Mouse (Mus musculus): ENCODE measurements around the gene Col4a1.

Col4a1 gene

DNA sequence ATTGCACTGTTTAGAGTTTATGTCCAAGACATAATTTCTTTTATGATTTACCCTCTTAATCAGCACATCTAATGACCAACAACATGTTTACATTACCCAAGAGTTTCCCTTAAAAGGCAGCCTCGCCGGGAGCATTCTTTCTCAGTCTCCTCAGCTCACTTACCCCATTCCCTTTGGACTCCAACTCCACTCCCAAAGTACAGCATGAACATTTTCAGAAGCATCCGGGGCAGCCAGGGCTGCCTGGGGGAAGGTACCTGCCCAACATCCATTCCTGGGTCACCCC is 13.4 kb downstream of the Col4a1 start:
- no peak for DNase-seq (ENCODE audit: low spot score)

DNA sequence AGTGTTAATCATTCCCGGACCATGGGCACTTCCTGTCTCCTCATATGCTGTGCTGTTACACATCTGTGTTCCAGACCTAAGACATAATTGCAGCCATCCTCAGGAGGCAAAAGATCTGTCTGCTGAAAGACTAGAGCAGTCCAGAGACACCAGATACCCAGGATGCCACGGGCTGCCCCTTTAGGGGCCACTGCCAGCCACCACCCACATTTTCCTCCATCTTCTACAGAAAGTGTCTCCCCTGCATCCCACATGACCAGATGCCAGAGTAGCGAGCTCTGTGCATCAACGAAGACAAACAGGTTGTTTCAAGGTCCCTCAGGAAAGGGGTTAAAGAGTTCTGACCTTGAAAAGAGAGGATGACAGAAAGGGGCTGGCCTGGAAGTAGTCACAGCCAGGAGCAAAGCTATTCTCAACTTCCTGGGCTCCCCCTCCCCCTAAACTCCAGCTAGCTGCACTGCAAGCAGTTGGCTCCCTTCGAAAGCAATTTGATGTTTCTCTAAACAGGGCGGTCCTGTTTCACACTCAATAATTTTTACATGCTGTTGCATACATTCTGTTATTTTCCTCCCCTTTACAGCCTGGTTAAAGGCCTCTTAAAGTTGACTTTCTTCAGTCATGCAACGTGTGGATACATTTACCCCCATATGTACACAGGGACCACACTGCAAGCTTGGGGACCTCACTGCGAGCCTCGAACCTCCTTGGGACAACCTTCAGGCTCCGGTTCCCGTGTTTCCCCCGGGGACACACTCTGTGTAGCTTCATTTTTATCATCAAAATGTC is 13.9 kb downstream of the Col4a1 start:
- no peak for DNase-seq (ENCODE audit: low spot score)

DNA sequence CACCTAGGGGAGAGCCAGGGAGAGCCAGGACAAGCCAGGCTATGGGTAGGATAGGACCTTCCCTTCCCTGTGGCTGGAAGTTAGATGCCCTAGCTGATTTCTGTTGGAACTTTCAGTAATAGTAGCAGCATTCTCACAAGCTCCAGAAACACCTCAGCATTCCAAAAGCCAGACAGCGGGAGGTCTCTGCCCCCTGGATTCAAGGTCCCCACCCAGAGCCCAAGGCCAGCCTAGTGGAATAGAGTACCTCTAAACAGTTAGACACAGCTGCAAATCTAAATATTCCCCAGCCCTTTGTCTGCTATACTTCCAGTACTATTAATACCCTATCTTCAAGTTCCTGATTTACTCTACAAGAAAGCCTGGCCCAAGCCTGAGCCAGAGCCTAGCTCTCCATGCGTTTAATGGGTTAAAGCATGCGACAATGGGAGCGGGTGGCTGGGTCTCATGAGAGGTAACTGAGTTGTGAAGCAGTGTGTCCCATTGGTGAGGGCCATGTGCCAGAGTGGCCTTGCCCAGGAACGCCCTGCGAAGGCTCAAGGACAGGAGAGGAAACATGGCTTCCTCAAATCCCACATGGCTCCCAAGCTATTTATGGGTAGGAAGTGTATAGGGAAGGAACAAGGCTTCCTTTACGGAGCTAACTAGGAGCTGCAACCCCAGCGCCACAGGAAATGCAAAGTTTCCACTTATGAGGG is 15.3 kb downstream of the Col4a1 start:
- DNase-seq (ENCODE audit: low spot score) = no peak

- no peak for DNase-seq (ENCODE audit: low spot score)
These were observed 16.2 kb downstream of the Col4a1 start for GRCm38 (mm10) chr8:11296282-11296943.

DNA sequence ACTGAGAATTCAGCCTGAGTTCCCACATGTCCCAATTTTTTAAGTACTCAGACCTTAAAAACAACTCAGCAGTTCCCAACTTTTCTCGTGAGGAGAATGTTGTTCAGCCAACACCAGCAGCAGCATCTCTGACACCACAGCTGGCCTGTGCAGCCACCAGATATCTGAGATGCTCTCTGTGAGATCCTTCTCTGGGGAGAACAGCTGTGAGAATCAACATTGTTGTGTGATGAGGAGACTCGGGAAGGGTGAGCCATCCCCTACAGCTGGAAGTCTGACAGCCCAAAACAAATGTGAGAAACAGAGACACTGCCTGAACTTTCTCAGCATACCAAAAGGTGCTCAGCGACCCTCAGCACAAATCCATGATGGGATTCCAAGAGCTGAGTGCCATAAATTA is 20.0 kb downstream of the Col4a1 start:
- no peak for DNase-seq (ENCODE audit: low spot score)

DNA sequence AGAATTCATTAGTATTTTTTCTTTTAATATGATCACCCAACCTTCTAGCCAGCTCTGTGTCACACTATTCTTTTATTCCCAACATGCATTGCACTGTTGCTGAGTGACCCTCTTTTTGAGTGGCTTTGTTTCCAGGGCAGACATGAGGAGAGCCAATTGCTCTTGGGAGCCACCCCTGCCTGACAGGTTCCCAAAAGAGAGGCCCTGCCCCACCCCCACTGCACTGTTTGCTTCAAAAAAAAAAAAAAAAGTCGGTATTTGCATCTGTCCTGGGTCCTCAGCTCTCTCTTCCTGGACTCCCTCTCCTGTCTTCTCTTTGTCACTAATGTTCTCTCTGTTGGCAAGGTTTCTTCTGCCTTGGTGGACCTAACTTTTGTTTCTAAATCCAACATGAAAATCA is 22.1 kb downstream of the Col4a1 start:
- no peak for DNase-seq (ENCODE audit: low spot score)

- no peak for DNase-seq (ENCODE audit: low spot score)
These were observed 24.3 kb downstream of the Col4a1 start for GRCm38 (mm10) chr8:11288286-11288685.

DNA sequence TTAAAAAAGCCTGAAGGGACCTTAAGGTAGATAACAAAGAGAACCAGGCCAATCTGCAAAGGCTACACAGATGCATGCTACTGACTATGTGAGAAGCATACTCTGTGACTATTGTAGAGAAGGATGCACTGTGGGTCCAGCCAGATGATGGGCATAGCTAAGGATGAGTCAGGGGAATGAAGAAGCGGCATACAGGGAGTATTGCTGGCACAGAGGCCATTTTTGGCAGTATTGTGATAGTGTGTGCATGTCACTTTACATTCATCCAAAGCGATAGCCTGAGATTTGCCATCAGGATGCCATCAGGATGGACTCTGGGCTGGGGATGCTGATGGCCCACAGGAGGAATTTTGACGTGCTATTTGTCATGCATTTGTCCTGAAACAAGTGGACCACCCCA is 25.5 kb downstream of the Col4a1 start:
- no peak for DNase-seq (ENCODE audit: low spot score)

DNA sequence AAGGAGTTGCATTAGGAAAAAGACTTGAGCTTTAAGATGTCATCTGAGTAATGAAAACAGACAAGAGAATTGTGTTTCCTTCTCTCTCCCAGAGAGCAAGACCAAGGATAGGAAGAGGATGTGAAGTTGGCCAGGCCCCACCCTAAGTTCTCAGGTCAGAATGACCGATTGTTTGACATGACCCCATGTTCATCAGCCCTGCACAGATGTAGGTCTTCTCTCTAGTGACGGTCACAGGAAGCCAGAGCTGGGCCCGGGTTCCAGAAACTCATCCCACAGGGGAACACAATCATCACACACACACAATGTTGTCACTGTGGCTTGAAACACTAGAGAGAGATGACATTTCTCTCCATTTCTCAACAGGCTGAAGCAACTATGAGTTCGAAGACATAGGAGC is 27.2 kb downstream of the Col4a1 start:
- no peak for DNase-seq (ENCODE audit: low spot score)

GRCm38 (mm10) chr8:11283217-11283616 is 29.4 kb downstream of the Col4a1 start:
- DNase-seq (ENCODE audit: low spot score) = no peak

DNA sequence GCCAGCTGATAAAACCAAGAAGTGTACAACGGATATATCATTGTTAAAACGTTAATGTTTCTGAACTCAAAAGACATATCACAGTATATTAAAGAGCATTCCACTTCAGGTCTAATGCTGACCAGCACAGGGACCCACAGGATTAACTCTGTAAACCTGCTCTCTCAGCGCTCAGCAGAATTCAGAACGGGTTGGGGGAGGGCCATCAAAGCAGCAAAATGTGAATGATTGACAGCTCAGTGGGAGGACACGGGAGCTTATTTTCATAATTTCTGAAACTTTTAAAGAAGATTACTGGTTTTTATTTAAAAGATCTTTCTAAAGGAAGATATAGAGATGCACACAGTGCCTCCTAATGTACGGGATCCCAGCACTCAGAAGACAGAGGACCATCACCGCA is 29.9 kb downstream of the Col4a1 start:
- DNase-seq (ENCODE audit: low spot score) = no peak

DNA sequence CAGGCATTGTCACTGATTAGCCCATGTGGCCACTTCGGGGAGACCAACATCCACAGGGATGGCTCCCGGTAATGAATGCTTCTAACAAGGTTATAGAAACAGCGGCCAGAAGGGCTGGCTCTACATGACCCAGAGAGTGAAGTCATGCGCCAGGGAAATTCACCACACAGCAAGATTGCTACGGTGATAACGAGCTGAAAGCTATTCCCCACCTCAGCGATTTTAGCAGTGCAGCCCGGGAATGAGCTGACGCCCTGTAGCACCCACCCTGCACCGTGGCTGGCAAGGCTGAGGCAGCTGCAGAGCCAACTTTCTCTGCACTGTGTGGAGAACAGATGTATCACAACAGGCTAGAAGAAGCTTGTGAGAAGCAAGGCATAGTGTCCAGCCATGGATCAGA is 30.5 kb downstream of the Col4a1 start:
- DNase-seq (ENCODE audit: low spot score) = no peak

DNA sequence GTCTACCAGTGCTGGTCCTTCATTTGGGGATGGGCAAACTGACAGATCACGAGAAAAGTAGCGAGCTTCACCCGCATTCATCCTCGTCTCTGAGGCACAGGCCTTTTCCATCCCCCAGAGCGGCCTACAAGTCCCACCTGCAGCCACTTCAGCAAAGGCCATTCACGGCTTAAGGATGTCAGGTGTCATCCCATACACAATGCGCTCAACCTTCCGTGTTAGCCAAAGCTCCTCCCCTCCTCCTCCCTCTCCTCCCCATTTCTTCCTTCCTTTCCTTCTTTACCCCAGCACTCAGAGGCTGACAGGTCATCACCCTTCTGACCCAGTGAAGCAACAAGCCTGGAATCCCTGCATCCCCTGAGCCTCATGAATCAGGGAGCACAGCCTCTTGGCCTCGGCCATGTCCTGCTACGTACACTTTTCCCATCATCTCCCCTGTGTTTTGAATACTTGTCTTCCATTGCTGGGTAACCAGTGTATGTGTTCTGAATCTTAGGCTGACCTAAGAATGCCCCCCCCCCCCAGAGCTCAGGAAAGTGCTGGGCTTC is 31.8 kb downstream of the Col4a1 start:
- DNase-seq (ENCODE audit: low spot score) = no peak

- DNase-seq (ENCODE audit: low spot score) = no peak
These were observed 33.3 kb downstream of the Col4a1 start for GRCm38 (mm10) chr8:11279296-11279826.

DNA sequence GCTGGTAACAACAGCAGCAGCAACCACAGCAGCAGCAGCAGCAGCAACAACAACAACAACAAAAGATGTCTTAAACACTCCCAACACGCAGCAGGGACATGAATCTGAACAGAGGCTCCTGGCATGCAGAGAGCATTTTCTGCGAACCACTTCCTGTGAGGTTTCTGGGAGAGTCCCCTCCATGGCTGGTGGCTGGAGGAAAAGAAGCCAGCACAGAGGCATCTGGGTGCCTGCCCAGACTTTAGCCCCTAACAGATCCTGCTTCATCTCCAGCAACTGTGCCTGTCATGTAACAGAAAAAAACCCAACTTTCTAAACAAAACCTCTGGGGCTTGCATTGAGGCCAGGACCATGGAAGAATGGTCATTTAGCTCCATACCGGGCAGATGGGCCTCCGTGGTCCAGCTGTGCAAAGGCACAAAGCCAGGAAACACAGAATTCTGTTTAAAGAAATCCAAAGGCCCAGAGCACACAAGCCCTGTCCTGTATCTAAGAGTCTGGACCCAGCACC is 34.5 kb downstream of the Col4a1 start:
- no peak for DNase-seq (ENCODE audit: low spot score)

DNA sequence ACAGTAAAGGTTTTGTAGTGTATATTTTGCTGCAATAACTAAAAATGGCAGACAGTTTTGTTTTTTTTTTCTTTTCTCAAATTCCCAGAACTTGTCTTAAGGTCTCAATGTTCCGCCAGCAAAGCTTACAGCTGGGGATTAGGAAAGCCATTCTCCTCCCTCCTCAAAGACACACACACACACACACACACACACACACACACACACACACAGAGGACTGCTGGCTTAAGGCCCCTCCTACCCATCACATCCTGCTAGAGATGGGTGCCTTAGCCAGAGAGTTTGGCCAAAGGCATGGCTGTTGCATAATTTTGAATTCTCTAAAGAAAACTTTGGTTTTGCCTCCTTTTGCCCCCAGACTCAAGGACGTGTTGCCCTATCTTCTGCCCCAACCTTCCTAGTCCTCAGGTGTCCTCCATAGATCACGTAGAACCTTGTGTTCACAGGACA is 35.0 kb downstream of the Col4a1 start:
- DNase-seq (ENCODE audit: low spot score) = no peak

DNA sequence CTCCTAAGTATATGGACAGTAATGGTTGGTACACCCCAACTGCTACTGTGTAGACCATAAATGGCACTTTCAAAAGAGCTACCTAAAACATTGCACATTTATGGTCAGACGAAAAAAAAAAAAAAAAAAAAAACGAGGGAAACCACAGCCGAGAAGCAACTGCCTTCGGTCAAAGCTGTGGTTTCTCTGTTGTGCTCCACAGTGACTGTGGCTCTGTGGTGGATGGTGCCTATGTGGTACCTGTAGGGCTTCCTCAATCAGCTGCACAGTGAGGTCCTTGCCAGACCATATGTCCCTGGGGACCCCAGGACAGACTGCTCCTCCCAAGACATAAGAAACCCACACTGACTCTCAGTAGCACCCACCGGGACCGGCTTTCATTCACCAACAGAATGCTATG is 36.3 kb downstream of the Col4a1 start:
- DNase-seq (ENCODE audit: low spot score) = no peak

DNA sequence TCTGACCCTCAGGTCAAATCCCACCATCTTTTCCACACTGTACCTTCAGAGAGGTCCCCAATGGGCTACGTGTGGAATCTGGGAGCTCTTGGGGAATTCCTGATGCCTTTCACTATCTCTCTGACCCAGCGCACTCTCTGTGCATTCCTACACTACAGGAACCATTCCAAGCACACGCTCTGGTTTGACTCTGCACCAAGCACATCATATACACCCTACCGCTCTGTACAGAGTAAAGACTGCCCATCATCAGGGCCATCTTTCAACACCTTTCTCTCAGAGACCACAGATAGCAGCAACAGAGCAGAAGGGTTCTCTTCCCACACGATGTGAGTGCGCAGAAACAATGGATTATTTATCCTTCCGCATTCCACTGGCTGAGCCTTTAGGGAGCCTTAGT is 38.2 kb downstream of the Col4a1 start:
- no peak for DNase-seq (ENCODE audit: low spot score)

- no peak for DNase-seq (ENCODE audit: low spot score)
These were observed 39.0 kb downstream of the Col4a1 start for GRCm38 (mm10) chr8:11273506-11274158.

- no peak for DNase-seq (ENCODE audit: low spot score)
These were observed 40.4 kb downstream of the Col4a1 start for GRCm38 (mm10) chr8:11272205-11272604.

- DNase-seq (ENCODE audit: low spot score) = no peak
These were observed 41.8 kb downstream of the Col4a1 start for GRCm38 (mm10) chr8:11270826-11271225.

GRCm38 (mm10) chr8:11268753-11269152 is 43.9 kb downstream of the Col4a1 start:
- no peak for DNase-seq (ENCODE audit: low spot score)
